Mouse (Mus musculus) left cerebral cortex, postnatal 14 days (tissue): ENCODE data around the gene Espn. TPM values are rescaled to one million over a fixed set of nuclear protein-coding genes. Genes with fewer than 3 reads are reported as not detected.

Source experiments
- DNase-seq, 2 experiments: peaks; one replicate each; pipeline ENCODE4 v3.0.0; 2021 to 2022; ENCODE audit warnings: low spot score in 2 of 2, mixed read lengths in 1 of 2
- intact Hi-C: fragments of 180-260 bp; cut with DNase I; formaldehyde crosslinking; loops from one replicate; pipeline ENCODE4 v1.15.1; 2025
- total RNA-seq, 2 experiments: library from RNA; stranded (reverse); gene quantifications; 2 replicates each; pipeline ENCODE4 v1.2.3; 2021

Gene Espn
- total RNA-seq, 2 experiments from 2014 or later = 0.24 to 0.44 TPM

DNA sequence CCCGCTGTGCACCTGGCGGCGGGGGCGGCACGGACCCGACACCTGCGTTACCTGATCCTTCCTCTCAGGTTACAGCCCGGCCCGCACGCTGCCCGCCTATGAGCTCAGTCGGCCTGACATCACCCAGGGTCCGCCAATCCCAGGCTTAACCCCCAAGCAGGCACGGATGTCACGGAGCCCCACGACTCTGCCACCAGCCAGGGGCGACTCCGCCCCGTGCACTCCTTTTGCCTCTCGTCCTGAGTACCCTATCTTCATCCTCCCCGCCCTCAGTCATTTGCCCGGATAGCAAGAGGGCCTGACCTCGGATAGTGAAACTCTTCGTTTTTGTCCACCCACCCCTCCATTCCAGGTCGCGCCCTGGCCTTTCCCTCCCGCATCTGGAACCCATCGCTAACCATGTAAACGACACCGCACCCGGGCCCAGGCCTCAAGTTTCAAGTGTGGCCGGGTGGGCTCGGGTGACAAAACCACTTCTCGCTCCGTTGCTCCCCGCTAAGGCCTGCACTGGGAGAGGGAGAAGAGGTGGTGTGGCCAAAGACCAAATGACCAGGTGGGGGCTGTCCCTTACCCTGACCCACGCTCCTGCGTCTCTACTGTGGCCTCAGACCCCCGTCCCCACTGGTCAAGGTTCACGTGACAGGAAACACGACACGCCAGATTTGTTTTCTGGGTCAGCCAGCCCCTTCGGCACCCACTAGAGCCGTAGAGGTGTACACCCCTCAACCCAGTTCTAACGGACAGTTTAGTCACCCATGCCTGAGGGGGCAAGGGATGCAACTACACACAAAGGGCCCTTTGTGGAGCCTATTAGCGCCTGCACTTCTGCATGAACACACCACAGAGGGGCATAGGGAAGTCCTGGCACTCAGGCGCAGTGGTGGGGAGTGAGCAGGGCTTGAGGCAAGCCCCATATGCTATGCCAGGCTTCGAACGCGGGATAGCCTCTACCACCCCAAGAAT lies 20.1 kb downstream of the Espn start:
- no peak for DNase-seq
- intact Hi-C loops = no loop called here

DNA sequence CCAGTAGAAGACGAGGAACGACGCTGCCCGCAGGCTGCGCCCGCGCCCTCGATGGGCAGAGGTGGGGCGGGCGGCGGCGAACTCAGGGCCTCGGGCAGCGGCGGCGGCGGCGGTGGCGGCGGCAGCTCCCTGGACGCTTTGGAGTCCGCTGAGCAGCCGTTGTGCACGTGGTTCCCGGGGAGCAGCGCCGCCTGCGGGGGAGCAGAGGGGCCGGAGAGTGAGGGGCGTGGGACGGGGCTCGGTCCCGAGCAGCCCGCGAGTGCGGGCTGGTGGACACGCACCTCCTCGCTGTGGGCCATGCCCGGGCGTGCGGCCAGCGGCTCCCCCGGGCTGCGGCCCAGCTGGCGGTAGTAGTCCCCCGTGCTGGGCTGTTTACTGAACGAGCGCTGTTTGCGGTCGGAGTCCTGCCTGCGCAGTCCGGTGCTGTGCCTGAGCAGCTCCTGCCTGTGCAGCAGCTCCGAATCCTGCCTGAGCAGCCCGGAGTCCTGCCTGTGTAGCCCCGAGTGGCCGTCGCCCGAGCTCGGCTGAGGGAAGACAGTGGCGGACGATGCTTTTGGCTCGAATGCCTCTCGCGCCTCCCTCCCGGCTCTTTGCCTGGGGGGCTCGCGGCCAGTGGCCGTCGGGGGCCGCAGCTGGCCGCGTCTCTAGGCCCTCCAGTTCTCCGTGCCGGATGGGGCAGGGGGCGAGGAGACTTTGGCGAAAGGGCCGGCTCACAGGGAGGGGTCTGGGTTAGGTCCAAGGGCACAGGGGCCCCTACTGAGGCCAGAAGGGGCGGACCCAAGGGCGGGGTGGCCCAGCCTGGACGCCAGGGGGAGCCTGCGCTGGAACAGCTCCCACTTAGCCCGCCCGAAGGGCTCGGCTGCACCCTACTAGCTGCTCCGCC lies 21.2 kb downstream of the Espn start:
- DNase-seq = peak; percentile 45 to 51
- intact Hi-C loops = no loop called here

DNA sequence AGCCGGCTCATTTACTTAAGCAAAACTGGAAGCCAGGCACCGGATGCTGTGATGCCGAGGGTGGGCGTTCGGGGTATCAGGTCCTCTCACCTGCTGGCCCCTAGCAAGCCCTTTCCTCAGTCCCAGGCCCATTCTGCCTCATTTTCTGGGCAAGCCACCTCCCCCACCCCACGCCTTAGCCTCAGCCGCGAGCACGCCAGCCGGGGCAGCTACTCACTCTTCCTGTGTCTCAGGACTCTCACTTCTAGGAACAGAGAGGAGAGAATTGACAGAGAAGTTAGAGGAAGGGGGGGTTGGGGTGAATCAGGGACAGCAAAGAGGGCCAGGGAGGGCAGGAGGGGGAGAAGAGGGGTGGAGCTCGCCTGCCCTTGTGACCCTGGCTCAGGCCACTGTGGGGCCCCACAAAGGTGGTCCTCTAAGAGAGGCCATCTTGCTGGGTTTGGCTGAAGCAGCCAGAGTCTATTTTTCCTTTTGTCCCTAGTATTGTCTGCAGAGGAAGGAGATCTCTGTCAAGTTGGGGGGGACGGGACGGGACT lies 22.7 kb downstream of the Espn start:
- intact Hi-C loops = no loop called here
- no peak for DNase-seq

DNA sequence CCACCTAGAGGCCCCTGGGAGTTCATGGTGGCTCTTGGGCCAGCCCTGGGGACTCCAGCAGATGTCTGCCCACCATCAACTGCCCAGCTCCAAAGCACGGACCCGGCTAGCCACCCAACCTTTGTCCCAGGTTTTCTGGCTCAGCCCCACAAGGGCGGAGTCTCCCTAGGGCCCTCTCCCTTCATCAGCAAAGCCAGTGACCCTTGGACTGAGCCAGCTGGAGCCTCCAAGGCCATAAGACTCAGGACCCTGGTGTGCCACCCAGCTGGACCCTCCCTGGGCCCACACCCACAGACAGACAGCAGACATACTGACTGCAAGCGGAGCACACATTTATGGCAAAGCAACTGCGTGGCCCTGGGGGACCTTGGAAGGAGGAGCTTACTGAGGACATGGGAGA lies 23.4 kb downstream of the Espn start:
- no peak for DNase-seq
- intact Hi-C loops = no loop called here

DNA sequence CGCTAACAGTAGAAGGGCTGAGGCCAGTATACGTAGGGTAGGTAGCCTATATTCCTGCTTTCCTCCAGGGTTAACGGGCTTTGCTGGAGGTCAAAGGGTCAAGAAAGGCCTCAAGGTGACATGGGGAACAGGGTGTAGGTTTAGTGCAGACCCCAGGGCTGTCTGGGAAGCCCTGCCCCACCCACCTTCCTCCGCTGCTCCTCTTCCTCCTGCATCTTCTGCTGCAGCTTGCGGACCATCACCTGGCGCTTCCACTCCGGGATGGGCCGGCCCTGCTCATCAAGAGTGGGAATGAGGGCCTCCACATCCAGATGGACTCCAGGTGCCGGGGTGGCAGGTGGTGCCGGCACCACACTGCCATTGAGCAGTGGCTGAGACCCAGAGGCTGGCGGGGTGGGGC lies 24.3 kb downstream of the Espn start:
- intact Hi-C loops = no loop called here
- no peak for DNase-seq

DNA sequence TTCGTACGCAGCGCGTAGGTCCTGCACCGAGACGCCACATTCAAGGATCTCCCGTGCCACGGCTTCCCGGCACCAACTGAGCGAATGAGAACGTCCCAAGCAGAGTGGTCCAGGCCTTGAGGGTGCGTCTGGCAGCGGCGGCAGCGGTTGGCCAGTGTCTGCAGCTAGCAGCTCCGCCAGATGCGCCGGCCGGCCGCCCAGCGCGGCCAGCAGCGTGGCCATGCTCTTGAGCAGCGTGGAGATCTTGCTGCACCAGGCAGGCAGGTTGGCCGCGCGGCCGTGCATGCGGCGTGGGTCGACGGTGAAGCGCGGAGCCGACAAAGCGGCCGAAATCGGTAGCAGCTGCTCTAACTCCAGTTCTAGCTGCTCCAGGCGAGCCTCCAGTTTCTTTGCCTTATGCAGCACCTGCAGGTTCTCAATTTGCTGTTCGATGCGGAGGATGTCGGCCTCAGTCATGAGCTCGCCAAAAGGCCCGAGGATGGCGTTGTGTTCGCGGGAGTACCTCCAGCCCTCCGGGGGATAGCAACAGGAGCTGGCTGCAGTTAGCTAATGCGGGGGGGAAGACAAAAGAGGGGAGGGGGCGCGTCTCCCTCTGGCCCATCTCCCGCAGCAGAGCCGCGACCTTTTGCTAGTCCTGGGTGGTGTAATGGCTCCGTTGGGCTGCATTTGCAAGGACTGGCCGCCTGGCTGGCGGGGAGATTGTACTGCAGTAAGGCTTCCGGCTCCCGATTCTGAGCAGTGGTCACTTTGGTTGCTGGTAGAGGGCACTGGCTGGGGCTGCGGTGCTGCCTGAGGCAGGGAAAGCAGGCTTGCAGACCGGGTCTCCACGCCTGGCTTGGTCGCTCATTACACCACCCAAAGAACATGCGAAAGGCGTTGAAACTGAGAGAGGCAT lies 25.9 kb downstream of the Espn start:
- DNase-seq = no peak
- intact Hi-C loops = no loop called here

DNA sequence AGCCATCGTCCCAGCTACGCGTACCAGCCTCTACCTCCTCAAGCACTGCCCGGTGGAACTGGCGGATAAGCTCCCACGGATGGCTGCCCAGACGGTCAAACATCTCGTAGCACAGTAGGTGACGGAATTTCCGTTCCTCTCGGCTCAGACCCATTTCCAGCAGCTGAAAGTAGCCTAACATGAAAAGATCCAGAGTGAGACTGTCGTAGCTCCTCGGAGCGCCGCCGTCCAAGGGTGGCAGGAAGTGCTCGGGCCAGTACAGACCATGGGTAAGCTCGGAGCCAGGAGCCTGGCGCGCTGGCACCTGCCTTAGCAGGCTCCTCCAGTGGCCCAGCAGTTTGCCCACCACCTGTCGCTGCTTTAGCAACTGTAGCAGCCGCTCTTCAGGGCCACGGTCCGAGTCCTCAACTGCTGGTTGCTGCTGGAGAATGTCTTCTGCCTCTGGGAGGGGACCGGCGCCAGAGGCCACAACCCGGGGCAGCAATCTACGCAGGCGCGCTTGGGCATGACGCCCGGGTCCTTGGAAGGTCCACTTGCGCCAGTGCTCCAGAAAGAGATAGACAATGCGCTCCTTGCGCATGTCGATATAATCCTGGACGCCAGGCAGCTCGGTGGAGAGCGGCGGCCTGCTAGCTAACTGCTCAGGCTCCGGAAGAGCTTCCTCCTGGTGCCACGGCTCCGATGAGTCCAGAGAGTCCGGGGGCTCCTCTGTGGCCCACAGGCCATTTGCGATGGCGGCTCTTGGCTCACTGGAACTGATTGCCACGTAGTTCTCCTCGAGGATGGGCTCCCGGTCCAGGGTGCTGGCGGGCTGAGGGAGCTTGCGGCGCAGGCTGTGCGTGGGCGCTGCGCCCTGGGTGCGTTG lies 26.8 kb downstream of the Espn start:
- intact Hi-C loops = no loop called here
- no peak for DNase-seq

DNA sequence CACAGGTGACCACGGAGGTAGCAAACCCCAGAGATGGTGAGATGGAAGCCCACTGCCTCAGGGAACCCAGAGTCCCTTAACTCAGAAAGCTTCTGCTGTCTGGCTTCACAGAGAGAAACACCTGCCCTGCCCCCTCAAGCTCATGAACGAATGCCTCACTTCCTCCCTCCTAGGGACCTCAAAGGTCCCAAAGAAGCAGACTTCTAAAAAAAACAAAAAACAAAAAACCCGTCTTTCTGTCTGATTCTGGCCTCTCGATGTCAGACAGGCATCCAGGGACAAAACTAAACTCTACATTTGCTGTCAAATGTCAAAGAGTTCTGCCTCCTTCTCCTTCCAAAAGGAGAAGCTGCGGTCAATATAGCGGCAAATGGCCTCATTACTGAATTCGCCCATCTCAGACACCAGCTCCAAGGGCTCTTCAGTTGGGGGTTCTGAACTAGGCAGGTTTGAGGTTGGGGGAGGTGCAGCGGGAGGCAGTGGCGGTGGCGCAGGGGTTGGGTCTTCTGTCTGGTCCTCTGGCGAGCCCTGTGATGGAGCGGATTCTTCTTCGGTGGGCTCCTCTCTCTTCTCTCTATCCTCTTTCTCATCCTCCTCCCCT lies 27.7 kb downstream of the Espn start:
- DNase-seq = no peak
- intact Hi-C loops = no loop called here

DNA sequence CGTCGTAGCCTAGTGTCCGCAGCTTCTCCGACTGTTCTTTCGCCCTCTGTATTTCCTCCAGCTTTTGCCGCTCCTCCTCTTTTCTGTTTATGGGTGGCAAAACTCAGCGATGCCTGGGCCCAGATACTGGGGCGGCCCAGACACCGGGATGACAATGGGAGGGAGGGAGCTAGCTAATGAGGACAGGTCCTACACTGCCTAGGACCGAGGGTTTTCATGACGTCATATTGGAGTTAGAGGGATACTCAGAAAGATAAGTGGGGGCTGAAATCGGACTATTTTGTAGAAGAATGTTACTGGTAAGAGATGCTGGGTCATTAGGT lies 31.0 kb downstream of the Espn start:
- no peak for DNase-seq
- intact Hi-C loops = no loop called here

DNA sequence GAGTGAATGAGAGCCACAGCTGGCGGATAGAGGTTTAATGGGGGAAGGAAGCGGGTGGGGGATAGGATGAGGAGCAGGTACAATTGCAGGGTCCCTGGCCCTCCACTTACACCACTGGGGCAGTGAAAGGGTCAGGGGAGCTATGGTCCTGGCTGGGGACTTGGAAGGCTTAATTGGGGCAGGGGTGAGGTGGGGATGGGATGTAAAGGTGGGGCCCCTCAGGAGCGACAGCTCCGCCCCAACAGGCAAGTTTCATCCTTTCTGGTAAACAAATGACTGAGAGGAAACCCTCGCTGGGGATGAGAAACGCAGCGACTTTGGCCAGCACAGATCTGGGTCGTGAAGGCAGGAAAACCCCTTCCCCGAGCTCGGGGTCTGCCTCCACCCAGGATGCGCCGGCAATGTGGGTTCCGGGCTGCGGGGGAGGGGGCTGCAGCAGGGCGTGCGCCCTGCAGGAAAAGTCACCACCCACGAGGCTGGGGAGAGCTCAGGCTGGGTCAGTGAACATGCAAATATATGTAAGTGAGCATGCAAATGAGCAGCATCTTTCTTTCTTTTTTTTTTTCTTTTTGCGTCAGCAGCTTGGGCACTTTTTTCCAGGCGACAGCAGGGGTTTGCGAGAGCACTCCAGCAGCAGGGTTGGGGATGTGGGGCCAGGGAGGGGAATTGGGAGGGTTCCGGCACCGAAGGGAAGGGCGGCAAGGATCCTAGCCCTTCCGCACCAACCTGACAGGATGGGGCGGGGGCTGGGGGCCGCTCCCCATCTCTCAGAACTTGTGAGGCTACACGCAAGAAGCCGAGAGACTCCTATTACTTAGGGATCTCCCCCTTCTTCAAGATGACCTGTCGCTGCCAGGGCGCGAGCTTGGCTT lies 31.6 kb downstream of the Espn start:
- no peak for DNase-seq
- intact Hi-C loops = no loop called here

DNA sequence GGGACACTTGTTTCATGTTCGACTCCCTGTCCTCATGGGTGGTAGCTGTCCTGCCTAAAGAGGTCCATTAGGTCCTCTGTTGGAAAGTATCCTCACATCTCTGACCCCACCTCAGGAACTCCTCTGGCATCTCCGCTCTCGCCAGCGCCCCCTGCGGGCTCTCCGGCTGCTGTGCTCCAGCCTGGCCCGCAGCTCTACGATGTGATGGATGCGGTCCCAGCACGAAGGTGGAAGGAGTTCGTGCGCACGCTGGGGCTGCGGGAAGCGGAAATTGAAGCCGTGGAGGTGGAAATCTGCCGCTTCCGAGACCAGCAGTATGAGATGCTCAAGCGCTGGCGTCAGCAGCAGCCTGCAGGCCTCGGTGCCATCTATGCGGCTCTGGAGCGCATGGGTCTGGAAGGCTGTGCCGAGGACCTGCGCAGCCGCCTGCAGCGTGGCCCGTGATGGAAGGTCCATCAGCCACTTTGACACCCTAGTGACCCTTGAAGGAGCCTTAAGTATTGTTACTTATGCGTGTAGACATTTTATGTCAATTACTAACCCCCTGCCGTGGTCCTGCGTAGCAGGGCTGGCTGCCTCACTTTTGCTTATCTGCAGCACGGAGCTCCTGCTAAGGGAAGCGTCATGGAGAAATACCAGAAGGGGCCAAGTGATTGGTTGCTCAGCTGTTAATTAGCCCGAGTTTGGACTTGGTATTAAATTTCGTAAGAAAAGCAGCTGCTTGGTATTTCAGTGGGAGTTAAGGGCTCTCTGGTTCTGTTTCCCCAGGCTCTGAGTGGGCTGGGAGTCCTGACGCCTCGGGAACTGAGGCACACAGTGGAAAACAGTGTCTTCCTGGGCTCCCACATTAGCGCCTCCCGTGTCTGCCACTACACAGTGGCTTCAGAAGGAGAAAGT lies 32.5 kb downstream of the Espn start:
- intact Hi-C loops = no loop called here
- DNase-seq = peak; percentile 58 to 66

DNA sequence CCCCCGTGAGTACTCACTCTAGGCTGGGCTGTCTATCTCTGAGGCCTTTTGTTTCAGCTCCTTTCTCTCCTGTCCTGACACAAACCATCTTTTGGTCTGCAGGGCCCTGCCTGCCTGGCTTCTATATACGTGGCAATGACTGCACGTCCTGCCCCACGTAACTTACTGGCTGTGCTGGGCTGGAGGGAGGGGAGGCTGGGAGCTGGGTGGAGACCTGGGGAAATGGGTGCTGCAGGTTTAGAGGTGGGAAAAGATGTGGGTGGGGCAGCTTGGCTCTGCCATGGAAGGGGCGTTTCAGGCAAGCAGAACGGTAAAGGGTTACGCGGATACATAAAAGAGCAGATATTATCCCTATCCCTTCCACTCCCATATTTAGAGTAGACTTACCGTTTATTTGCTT lies 34.6 kb downstream of the Espn start:
- DNase-seq = no peak
- intact Hi-C loops = no loop called here

DNA sequence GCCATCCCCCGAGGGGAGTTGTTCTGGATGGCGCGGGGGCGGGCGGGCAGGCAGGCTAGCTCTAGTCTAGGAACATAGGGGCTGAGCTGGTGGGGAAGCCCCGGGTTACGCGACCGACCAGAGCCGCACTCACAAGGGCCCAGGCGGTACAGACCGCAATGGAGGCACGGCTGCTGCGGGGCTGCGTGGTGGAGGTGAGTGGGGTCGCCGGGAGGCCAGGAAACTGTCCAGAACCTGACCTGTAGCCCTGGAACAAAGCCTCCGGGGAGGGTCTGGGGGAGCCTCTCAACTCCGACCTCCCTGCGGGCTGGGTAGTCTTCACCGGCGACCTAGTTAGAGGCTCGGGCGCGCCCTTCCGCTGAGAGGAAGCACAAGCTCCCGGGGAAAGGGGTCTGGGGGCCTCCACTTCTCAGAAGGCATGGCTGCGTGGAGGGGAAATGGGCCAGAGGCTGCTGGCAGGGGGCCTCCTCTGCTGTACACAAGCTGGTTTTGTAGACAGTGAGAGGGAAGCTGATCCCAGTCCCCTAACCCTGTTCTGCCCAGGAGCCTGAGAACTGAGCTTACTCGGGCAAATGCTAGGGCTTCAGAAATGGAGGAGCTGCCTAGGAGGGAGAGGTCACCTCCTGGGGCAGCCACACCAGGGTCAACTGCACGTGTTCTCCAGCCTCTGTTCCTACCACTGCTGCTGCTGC lies 36.1 kb downstream of the Espn start, which contains the start of gene Tnfrsf25:
Tnfrsf25 (plus strand) TSS at position 14 of the 692 bp plus-strand sequence.
- DNase-seq = no peak
- intact Hi-C loops = no loop called here

DNA sequence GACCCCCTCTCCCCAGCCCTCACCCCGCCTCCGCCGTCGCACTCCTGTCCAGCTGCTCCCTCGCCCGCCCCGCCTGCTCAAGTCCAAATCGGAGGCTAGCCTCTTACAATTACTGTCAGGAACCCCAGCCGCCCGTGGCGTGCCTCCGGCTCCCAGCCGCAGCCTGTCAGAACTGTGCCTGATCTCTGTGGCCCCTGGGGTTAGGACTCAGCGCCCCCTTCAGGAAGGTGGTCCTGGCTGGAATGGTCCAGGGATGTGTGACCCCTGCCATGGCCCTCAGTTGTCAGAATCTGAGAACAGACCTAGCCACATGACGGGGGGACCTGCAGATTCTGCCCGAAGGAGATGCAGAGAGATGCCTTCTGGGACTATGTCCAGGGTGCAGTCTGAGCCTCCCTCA lies 38.1 kb downstream of the Espn start:
- intact Hi-C loops = no loop called here
- DNase-seq = no peak

DNA sequence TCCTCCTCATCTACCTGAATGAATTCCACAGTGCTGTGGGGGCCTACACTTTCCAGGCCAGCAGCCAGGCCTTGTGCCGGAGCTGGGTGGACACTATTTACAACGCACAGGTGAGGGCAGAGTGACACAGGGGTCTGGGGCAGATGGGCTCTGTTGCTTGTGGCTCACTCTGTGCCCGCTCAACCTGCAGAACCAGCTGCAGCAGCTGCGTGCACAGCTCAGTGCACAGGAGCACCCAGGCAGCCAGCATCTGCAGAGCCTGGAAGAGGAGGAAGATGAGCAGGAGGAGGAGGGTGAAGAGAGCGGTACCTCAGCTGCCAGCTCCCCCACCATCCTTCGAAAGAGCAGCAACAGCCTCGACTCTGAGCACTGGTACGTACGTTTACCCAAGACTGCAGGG lies 39.8 kb downstream of the Espn start:
- intact Hi-C loops = no loop called here
- DNase-seq = no peak

DNA sequence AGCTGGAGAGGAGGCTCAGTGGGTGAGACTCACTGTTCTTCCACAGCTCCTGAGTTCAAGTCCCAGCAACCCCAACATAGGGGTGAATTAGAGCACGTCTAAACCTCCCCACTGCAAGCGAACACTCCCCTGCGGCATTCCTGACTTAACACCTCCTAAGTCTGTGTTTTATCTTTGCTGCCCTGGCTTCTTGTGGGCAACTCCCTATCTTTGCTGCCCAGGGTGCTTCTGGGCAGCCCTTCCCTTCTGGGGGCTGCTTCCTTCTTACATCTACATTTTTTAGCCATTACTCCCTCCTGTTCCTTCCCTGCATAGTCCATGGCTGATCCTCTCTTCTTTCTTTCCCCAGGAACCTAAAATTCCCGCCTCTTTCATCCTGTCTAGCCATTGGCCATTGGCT lies 41.5 kb downstream of the Espn start:
- no peak for DNase-seq
- intact Hi-C loops = no loop called here
